Mouse (Mus musculus) hindbrain, embryonic 12.5 days (tissue): ENCODE data around the gene Ttyh3. TPM values are rescaled to one million over a fixed set of nuclear protein-coding genes. Genes with fewer than 3 reads are reported as not detected.
"Not testable (repeated sequence)": the region's sequence is repeated elsewhere in the genome, so short reads cannot be mapped to it uniquely, and the experiment has no call there.

ENCODE experiments used
- ATAC-seq: fragments of 200-750 bp; cut with Nextera tagmentation; 2 replicates; pipeline ENCODE4 v1.8.0; 2017; ENCODE audit warnings: moderate TSS enrichment; ENCODE audit not compliant: low FRiP score
- H3K27ac ChIP-seq: fragments of 300-500 bp; sonication (generic); 2 replicates; pipeline ENCODE4 v1.5.1; 2016; ENCODE audit warnings: mild to moderate bottlenecking
- H3K27me3 ChIP-seq: fragments of 300-500 bp; sonication (generic); 2 replicates; pipeline ENCODE4 v1.6.1; 2016; ENCODE audit warnings: mild to moderate bottlenecking
- H3K36me3 ChIP-seq: fragments of 300-500 bp; sonication (generic); 2 replicates; pipeline ENCODE4 v1.6.1; 2016; ENCODE audit warnings: mild to moderate bottlenecking
- H3K4me1 ChIP-seq: fragments of 300-500 bp; sonication (generic); 2 replicates; pipeline ENCODE4 v1.6.1; 2016
- H3K4me2 ChIP-seq: fragments of 300-500 bp; sonication (generic); replicated peaks from 2 replicates; pipeline ENCODE4 v1.6.1; 2016; ENCODE audit warnings: mild to moderate bottlenecking
- H3K4me3 ChIP-seq: fragments of 300-500 bp; sonication (generic); 2 replicates; pipeline ENCODE4 v1.5.1; 2016; ENCODE audit warnings: mild to moderate bottlenecking
- H3K9ac ChIP-seq: fragments of 300-500 bp; sonication (generic); 2 replicates; pipeline ENCODE4 v1.6.1; 2016; ENCODE audit warnings: mild to moderate bottlenecking, moderate library complexity
- H3K9me3 ChIP-seq: fragments of 300-500 bp; sonication (generic); replicated peaks from 2 replicates; pipeline ENCODE4 v1.6.1; 2016; ENCODE audit warnings: mild to moderate bottlenecking
- WGBS: fragments of 180-500 bp; shearing (Covaris S2); methylation state at CpG from one replicate; pipeline ENCODE4 v1.1.7; 2016; 5-methylcytosine and 5-hydroxymethylcytosine counted together
- polyA plus RNA-seq: library from polyadenylated mRNA; unstranded; fragments of >200 nt; fragmentation: Nextera tagmentation; extraction: Ambion mirVana; gene quantifications from 2 replicates; pipeline ENCODE4 v1.2.1, GENCODE M21; 2016

Ttyh3 gene
- polyA plus RNA-seq, result 83.7 and 98.3 TPM in 2 replicates

- Histone ChIP-seq H3K36me3 (peaks cover 18% of the 10 kb centered on the region), H3K4me1 (peaks cover 42% of the 10 kb centered on the region), H3K9me3 (no peaks in the 10 kb centered on the region), H3K27ac (peak within 1 kb of the TSS; percentile 89), H3K4me2 (peak within 1 kb of the TSS; percentile 99), H3K27me3 (no peaks in the 10 kb centered on the region), H3K4me3 (peak within 1 kb of the TSS; percentile 96), H3K9ac (peak within 1 kb of the TSS; percentile 100)
- 0% methylated on average over 43 of the region's 62 CpGs for WGBS
- peak; percentile 12; the same call in 1 of the 2 replicates for ATAC-seq
These were observed at the start of gene Ttyh3 for GRCm38 (mm10) chr5:140648519-140649100. Ttyh3 (minus strand) TSS chr5:140649031.

- H3K27ac ChIP-seq, result no peak overlapping the region
- H3K9me3 ChIP-seq, result no peaks in the 10 kb centered on the region
- H3K4me3 ChIP-seq, result no peak overlapping the region
- H3K36me3 ChIP-seq, result peaks cover 35% of the 10 kb centered on the region
- ATAC-seq, result no peak
- H3K27me3 ChIP-seq, result no peaks in the 10 kb centered on the region
- 79% methylated on average over 7 of the region's 7 CpGs for WGBS
- no peak overlapping the region for H3K4me2 ChIP-seq
- H3K9ac ChIP-seq, result no peak overlapping the region
- H3K4me1 ChIP-seq, result peaks cover 14% of the 10 kb centered on the region
These were observed 47.2 kb upstream of the Ttyh3 start for GRCm38 (mm10) chr5:140695987-140696386.

- H3K4me1 ChIP-seq, result no peaks in the 10 kb centered on the region
- WGBS, result 78% methylated on average over 3 of the region's 3 CpGs
- H3K4me2 ChIP-seq, result no peak overlapping the region
- no peak overlapping the region for H3K4me3 ChIP-seq
- no peak overlapping the region for H3K27ac ChIP-seq
- no peaks in the 10 kb centered on the region for H3K27me3 ChIP-seq
- H3K36me3 ChIP-seq, result peaks cover 47% of the 10 kb centered on the region
- no peaks in the 10 kb centered on the region for H3K9me3 ChIP-seq
- no peak for ATAC-seq
- no peak overlapping the region for H3K9ac ChIP-seq
These were observed 39.6 kb upstream of the Ttyh3 start for GRCm38 (mm10) chr5:140688434-140688833.

GRCm38 (mm10) chr5:140684343-140685148 is 35.7 kb upstream of the Ttyh3 start:
- Histone ChIP-seq H3K36me3 (peaks cover 35% of the 10 kb centered on the region), H3K9ac (no peak overlapping the region), H3K4me1 (no peaks in the 10 kb centered on the region), H3K9me3 (no peaks in the 10 kb centered on the region), H3K4me3 (no peak overlapping the region), H3K4me2 (no peak overlapping the region), H3K27ac (no peak overlapping the region; the same call in 1 of the 2 replicates), H3K27me3 (no peaks in the 10 kb centered on the region)
- WGBS, result 62% methylated on average over 16 of the region's 16 CpGs
- peak; percentile 26; the same call in 1 of the 2 replicates for ATAC-seq

- no peak overlapping the region for H3K27ac ChIP-seq
- WGBS, result 99% methylated on average over 6 of the region's 6 CpGs
- H3K4me2 ChIP-seq, result no peak overlapping the region
- H3K27me3 ChIP-seq, result no peaks in the 10 kb centered on the region
- no peaks in the 10 kb centered on the region for H3K9me3 ChIP-seq
- peaks cover 33% of the 10 kb centered on the region for H3K36me3 ChIP-seq
- H3K4me1 ChIP-seq, result no peaks in the 10 kb centered on the region
- no peak overlapping the region for H3K4me3 ChIP-seq
- ATAC-seq, result no peak
- H3K9ac ChIP-seq, result no peak overlapping the region
These were observed 33.3 kb upstream of the Ttyh3 start for GRCm38 (mm10) chr5:140682113-140682512.

- ATAC-seq, result no peak
- peaks cover 39% of the 10 kb centered on the region for H3K36me3 ChIP-seq
- H3K4me3 ChIP-seq, result no peak overlapping the region
- H3K9me3 ChIP-seq, result no peaks in the 10 kb centered on the region
- H3K4me1 ChIP-seq, result no peaks in the 10 kb centered on the region
- no peak overlapping the region for H3K9ac ChIP-seq
- no peak overlapping the region for H3K4me2 ChIP-seq
- H3K27me3 ChIP-seq, result no peaks in the 10 kb centered on the region
- 77% methylated on average over 1 of the region's 1 CpGs for WGBS
- no peak overlapping the region for H3K27ac ChIP-seq
These were observed 32.1 kb upstream of the Ttyh3 start for GRCm38 (mm10) chr5:140680950-140681349.

- ATAC-seq, result no peak
These were observed 31.2 kb upstream of the Ttyh3 start for GRCm38 (mm10) chr5:140680051-140680450.

GRCm38 (mm10) chr5:140677137-140677536 is 28.3 kb upstream of the Ttyh3 start:
- WGBS, result 92% methylated on average over 6 of the region's 6 CpGs

More at GRCm38 (mm10) chr5:140680051-140680450, 31.2 kb upstream of the Ttyh3 start:
- Histone ChIP-seq H3K9me3 (no peaks in the 10 kb centered on the region), H3K4me3 (no peak overlapping the region), H3K4me2 (no peak overlapping the region), H3K9ac (no peak overlapping the region), H3K27ac (no peak overlapping the region), H3K4me1 (no peaks in the 10 kb centered on the region), H3K27me3 (no peaks in the 10 kb centered on the region), H3K36me3 (peaks cover 47% of the 10 kb centered on the region)
- 86% methylated on average over 6 of the region's 6 CpGs for WGBS

GRCm38 (mm10) chr5:140675640-140676039 is 26.8 kb upstream of the Ttyh3 start:
- no peak for ATAC-seq
- Histone ChIP-seq H3K4me1 (no peaks in the 10 kb centered on the region), H3K27me3 (no peaks in the 10 kb centered on the region), H3K36me3 (peaks cover 66% of the 10 kb centered on the region), H3K27ac (no peak overlapping the region), H3K4me3 (no peak overlapping the region), H3K9ac (no peak overlapping the region), H3K9me3 (no peaks in the 10 kb centered on the region), H3K4me2 (no peak overlapping the region)
- 84% methylated on average over 11 of the region's 11 CpGs for WGBS

More at GRCm38 (mm10) chr5:140677137-140677536, 28.3 kb upstream of the Ttyh3 start:
- Histone ChIP-seq H3K4me1 (no peaks in the 10 kb centered on the region), H3K9me3 (no peaks in the 10 kb centered on the region), H3K9ac (no peak overlapping the region), H3K4me3 (no peak overlapping the region), H3K4me2 (no peak overlapping the region), H3K27me3 (no peaks in the 10 kb centered on the region), H3K27ac (no peak overlapping the region), H3K36me3 (peaks cover 59% of the 10 kb centered on the region)
- ATAC-seq, result no peak

GRCm38 (mm10) chr5:140675079-140675478 is 26.2 kb upstream of the Ttyh3 start:
- H3K27ac ChIP-seq, result no peak overlapping the region; the same call in 1 of the 2 replicates

GRCm38 (mm10) chr5:140674036-140674435 is 25.2 kb upstream of the Ttyh3 start:
- no peak for ATAC-seq
- no peaks in the 10 kb centered on the region for H3K4me1 ChIP-seq
- 0 out of 2 replicates have a peak, but pooled peaks cover 3% of the 10 kb centered on the region for H3K9me3 ChIP-seq
- H3K27ac ChIP-seq, result no peak overlapping the region
- H3K27me3 ChIP-seq, result no peaks in the 10 kb centered on the region
- H3K4me2 ChIP-seq, result no peak overlapping the region
- no peak overlapping the region for H3K4me3 ChIP-seq
- peaks cover 78% of the 10 kb centered on the region for H3K36me3 ChIP-seq
- no peak overlapping the region for H3K9ac ChIP-seq
- WGBS, result 89% methylated on average over 17 of the region's 17 CpGs

More at GRCm38 (mm10) chr5:140675079-140675478, 26.2 kb upstream of the Ttyh3 start:
- H3K4me2 ChIP-seq, result no peak overlapping the region
- H3K4me3 ChIP-seq, result no peak overlapping the region
- peaks cover 68% of the 10 kb centered on the region for H3K36me3 ChIP-seq
- no peak overlapping the region for H3K9ac ChIP-seq
- ATAC-seq, result no peak
- WGBS, result 73% methylated on average over 11 of the region's 11 CpGs
- no peaks in the 10 kb centered on the region for H3K27me3 ChIP-seq
- H3K9me3 ChIP-seq, result no peaks in the 10 kb centered on the region
- no peaks in the 10 kb centered on the region for H3K4me1 ChIP-seq

- peaks cover 71% of the 10 kb centered on the region for H3K36me3 ChIP-seq
- H3K4me3 ChIP-seq, H3K27me3 ChIP-seq, H3K9me3 ChIP-seq, H3K4me1 ChIP-seq, H3K27ac ChIP-seq, H3K9ac ChIP-seq, H3K4me2 ChIP-seq, ATAC-seq: not testable (repeated sequence)
- WGBS, result 93% methylated on average over 6 of the region's 6 CpGs
These were observed 23.8 kb upstream of the Ttyh3 start for GRCm38 (mm10) chr5:140672603-140673002.
